Mouse (Mus musculus) heart, adult 2 months (tissue): ENCODE measurements around the gene Hemgn.

Experiments
- CTCF ChIP-seq: fragments of 200-600 bp; IDR thresholded peaks from 2 replicates; pipeline ENCODE4 v1.8.1; 2022; ENCODE audit warnings: antibody characterized with exemption, mild to moderate bottlenecking, moderate library complexity
- POLR2A ChIP-seq: fragments of 200-500 bp; IDR thresholded peaks from 2 replicates; pipeline ENCODE4 v1.6.1; 2011; ENCODE audit warnings: mild to moderate bottlenecking, low read depth, low read length, control low read depth; ENCODE audit not compliant: insufficient read depth

GRCm38 (mm10) chr4:46398839-46399238 lies 14.5 kb downstream of the Hemgn start:
- TF ChIP-seq CTCF (no peak), POLR2A (no peak)
